Mouse (Mus musculus) CH12.LX (cell line): ENCODE results near the gene Tctex1d1.

Source experiments
- CTCF ChIP-seq, 2 experiments: IDR thresholded peaks in 1 of 2; conservative IDR thresholded peaks in 1 of 2; 2 replicates each; pipeline ENCODE4 v1.5.1; 2011 to 2012; ENCODE audit warnings: low read depth in 2 of 2, low read length in 2 of 2, improper control_type of control experiment in 1 of 2, inconsistent platforms in 1 of 2, mild to moderate bottlenecking in 1 of 2, moderate library complexity in 1 of 2
- JUND ChIP-seq: conservative IDR thresholded peaks from 2 replicates; pipeline ENCODE4 v1.6.1; 2011; ENCODE audit warnings: low read depth, low read length, improper control_type of control experiment
- KAT2A ChIP-seq: IDR thresholded peaks from 2 replicates; pipeline ENCODE4 v1.6.1; 2012; ENCODE audit warnings: low read length, improper control_type of control experiment, inconsistent platforms; ENCODE audit not compliant: insufficient replicate concordance
- MAFK ChIP-seq: IDR thresholded peaks from 2 replicates; pipeline ENCODE4 v1.6.1; 2011; ENCODE audit warnings: low read length, improper control_type of control experiment; ENCODE audit not compliant: insufficient replicate concordance
- MAZ ChIP-seq: IDR thresholded peaks from 2 replicates; pipeline ENCODE4 v1.6.1; 2012; ENCODE audit warnings: low read depth, mild to moderate bottlenecking, inconsistent platforms, low read length, improper control_type of control experiment, moderate library complexity
- POLR2A ChIP-seq: IDR thresholded peaks from 2 replicates; pipeline ENCODE4 v1.6.1; 2011; ENCODE audit warnings: low read depth, mild to moderate bottlenecking, improper control_type of control experiment, low read length
- SIN3A ChIP-seq: IDR thresholded peaks from 2 replicates; pipeline ENCODE4 v1.6.1; 2012; ENCODE audit warnings: low read length, improper control_type of control experiment, inconsistent platforms
- USF1 ChIP-seq: IDR thresholded peaks from 2 replicates; pipeline ENCODE4 v1.6.1; 2014; ENCODE audit warnings: low read depth, mild to moderate bottlenecking, inconsistent platforms, low read length, improper control_type of control experiment
- USF2 ChIP-seq: conservative IDR thresholded peaks from 2 replicates; pipeline ENCODE4 v1.6.1; 2011; ENCODE audit warnings: low read depth, low read length, improper control_type of control experiment

DNA sequence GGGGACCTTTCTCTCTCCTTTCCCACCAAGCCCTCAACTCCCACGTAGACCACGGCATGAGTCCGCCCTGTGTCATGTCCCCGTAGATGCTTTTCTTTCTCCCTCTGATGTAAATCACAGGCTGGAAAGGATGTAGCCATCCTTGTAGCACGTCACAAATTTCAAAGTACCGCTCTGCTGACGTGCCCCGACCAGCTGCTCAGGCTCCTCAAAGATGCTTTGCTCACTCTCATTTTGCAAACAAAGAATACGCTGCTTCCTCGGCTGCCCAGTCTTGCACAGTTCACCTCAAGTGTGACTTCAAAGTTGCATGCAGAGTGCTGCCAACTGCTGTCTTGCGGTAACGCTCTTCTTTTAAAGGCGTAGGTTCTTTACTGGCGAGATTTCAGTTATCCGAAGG is 10.6 kb upstream of the Tctex1d1 start:
- TF ChIP-seq POLR2A (no peak), MAZ (no peak), CTCF (conservative IDR thresholded peaks at IDR 0.05 in 1 of 2, IDR thresholded peaks at IDR 0.05 in 1 of 2; ENCODE audit: low read depth in 2 of 2, low read length in 2 of 2) (no peak), USF1 (no peak), JUND (no peak), KAT2A (no peak), MAFK (no peak), USF2 (no peak), SIN3A (no peak)
